In the genomic region with DNA sequence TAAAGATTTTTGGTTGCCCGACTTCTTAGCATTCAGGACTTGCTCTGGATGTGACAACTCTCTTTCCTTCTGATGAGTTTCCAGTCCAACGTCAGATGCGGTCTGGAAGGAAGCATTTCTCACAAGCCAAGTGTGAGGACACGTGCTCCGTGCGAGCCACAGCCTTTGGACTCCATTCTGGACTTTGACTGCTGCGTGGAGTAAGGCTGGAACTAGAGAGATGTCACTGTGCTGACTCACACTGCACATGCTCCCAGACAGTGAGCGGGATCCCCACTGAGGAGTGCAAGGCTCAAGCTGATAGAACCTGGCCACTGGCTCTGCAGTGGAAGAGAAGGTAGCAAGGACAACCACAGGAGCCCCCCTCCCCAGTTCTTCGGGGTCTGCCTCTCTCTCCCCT, we compare ENCODE assay signal across 9 mouse cellular contexts. TPM values are rescaled to one million over a fixed set of nuclear protein-coding genes. Genes with fewer than 3 reads are reported as not detected.
DNase-seq lines count a peak whose midpoint lies in the region; ATAC-seq and TF ChIP-seq lines count a peak whose summit lies in the region.
"Had no signal": no experiment of that assay in that cellular context is flagged by ENCODE, and none has a peak within 500 bp of the region (broad histone marks: within the 10 kb centered on the region; RNA-seq: fewer than 3 reads in every experiment).

No protein-coding gene starts in this region.

- no peak overlapping the region for H3K4me2 ChIP-seq in forebrain, embryonic 14.5 days (ENCODE audit: low read length)
- no peak overlapping the region for H3K4me2 ChIP-seq in stomach, embryonic 15.5 days

- H3K4me1 ChIP-seq in forebrain, embryonic 14.5 days (ENCODE audit: control insufficient read depth, insufficient read depth, low read length), result no peaks in the 10 kb centered on the region
- no peaks in the 10 kb centered on the region for H3K4me1 ChIP-seq in stomach, embryonic 15.5 days

- DNase-seq in left cerebral cortex, adult 2 months (ENCODE audit: extremely low spot score in 1 of 2, low spot score in 2 of 2), result peak in 1 of 2 experiments; percentile 31
- no peak for DNase-seq in left cerebral cortex, postnatal 4 days
- DNase-seq in forebrain, embryonic 14.5 days (ENCODE audit: low spot score), result no peak
- DNase-seq in kidney, postnatal 10 days, result peak; percentile 73
- DNase-seq in spleen, postnatal 14 days (ENCODE audit: low spot score in 2 of 2), result no peak
- no peak for DNase-seq in layer of hippocampus, postnatal 25 days (ENCODE audit: extremely low spot score in 1 of 2, low spot score in 1 of 2)
- DNase-seq: lung, postnatal 14 days had no signal

- no peak overlapping the region for H3K9ac ChIP-seq in forebrain, embryonic 14.5 days (ENCODE audit: low read length)
- no peak overlapping the region for H3K9ac ChIP-seq in stomach, embryonic 15.5 days

- no peaks in the 10 kb centered on the region for H3K9me3 ChIP-seq in forebrain, embryonic 14.5 days (replicated peaks; ENCODE audit: control insufficient read depth, low read length)
- H3K9me3 ChIP-seq in stomach, embryonic 15.5 days, result no peaks in the 10 kb centered on the region

- peak overlapping the region; percentile 15; the same call in 1 of the 2 replicates for H3K27ac ChIP-seq in left cerebral cortex, adult 2 months
- H3K27ac ChIP-seq in forebrain, embryonic 14.5 days (ENCODE audit: low read depth, low read length), result peak overlapping the region; percentile 48
- no peak overlapping the region for H3K27ac ChIP-seq in stomach, embryonic 15.5 days
- H3K27ac ChIP-seq: hindbrain, postnatal 0 days had no signal

- no peak overlapping the region for H3K4me3 ChIP-seq in left cerebral cortex, adult 2 months
- H3K4me3 ChIP-seq in forebrain, embryonic 14.5 days (ENCODE audit: low read depth, low read length), result no peak overlapping the region
- H3K4me3 ChIP-seq in stomach, embryonic 15.5 days (replicated peaks), result no peak overlapping the region

- TF ChIP-seq CTCF in left cerebral cortex, adult 2 months (IDR thresholded peaks at IDR 0.05), result no peak

- peak; percentile 47; the same call in 1 of the 2 replicates for ATAC-seq in forebrain, embryonic 14.5 days
- peak; percentile 70 for ATAC-seq in stomach, embryonic 15.5 days (ENCODE audit: insufficient read depth, low FRiP score, low read depth)
- ATAC-seq: hindbrain, postnatal 0 days had no signal

- no peaks in the 10 kb centered on the region for H3K27me3 ChIP-seq in forebrain, embryonic 14.5 days (replicated peaks; ENCODE audit: control insufficient read depth, insufficient read depth, low read length)
- H3K27me3 ChIP-seq in stomach, embryonic 15.5 days (replicated peaks), result no peaks in the 10 kb centered on the region

- H3K36me3 ChIP-seq in forebrain, embryonic 14.5 days (ENCODE audit: control insufficient read depth, insufficient read depth, low read length), result no peaks in the 10 kb centered on the region
- H3K36me3 ChIP-seq in stomach, embryonic 15.5 days, result no peaks in the 10 kb centered on the region

- 81% methylated on average over 9 of the region's 9 CpGs for WGBS in forebrain, embryonic 14.5 days
- WGBS in stomach, embryonic 15.5 days, result 76% methylated on average over 9 of the region's 9 CpGs

- intact Hi-C loops in left cerebral cortex, adult 2 months (cut with DNase I), result loop anchor here (1.0 kb wide), 1 partner anchor 49 kb away; no protein-coding TSS in a partner anchor
- intact Hi-C loops in left cerebral cortex, postnatal 4 days (cut with DNase I), result no loop called here

RNA-seq across cellular contexts. Expression of a gene that starts 33.9 kb away (rescaled TPM):
- 100 to 1,000 TPM; 161 to 164 TPM for total RNA-seq in left cerebral cortex, adult 2 months (2021)
- total RNA-seq in left cerebral cortex, postnatal 4 days (2021), result 100 to 1,000 TPM; 109 to 111 TPM
- 46.8 and 55.4 TPM in 2 replicates for polyA plus RNA-seq in forebrain, embryonic 14.5 days (2014; fragmentation: Nextera tagmentation; extraction: Ambion mirVana)
- polyA plus RNA-seq in stomach, embryonic 15.5 days (2015; fragmentation: Nextera tagmentation; extraction: Ambion mirVana), result 26.8 and 29.4 TPM in 2 replicates
- total RNA-seq in layer of hippocampus, postnatal 25 days (2021), result 100 to 1,000 TPM in 1 of 2 experiments, 10 to 100 TPM in 1; 97.2 to 112 TPM
